Mouse (Mus musculus) lung, adult 2 months (tissue): ENCODE data around the gene Fmo1.

Source experiments
- CTCF ChIP-seq: fragments of 200-500 bp; IDR thresholded peaks from 2 replicates; pipeline ENCODE4 v1.5.1; 2011; ENCODE audit warnings: mild to moderate bottlenecking, low read length, control low read depth; ENCODE audit not compliant: insufficient read depth
- POLR2A ChIP-seq: fragments of 200-500 bp; IDR thresholded peaks from 2 replicates; pipeline ENCODE4 v1.6.1; 2011; ENCODE audit warnings: low read depth, mild to moderate bottlenecking, control low read depth, low read length, borderline replicate concordance; ENCODE audit errors: extremely low read depth

DNA sequence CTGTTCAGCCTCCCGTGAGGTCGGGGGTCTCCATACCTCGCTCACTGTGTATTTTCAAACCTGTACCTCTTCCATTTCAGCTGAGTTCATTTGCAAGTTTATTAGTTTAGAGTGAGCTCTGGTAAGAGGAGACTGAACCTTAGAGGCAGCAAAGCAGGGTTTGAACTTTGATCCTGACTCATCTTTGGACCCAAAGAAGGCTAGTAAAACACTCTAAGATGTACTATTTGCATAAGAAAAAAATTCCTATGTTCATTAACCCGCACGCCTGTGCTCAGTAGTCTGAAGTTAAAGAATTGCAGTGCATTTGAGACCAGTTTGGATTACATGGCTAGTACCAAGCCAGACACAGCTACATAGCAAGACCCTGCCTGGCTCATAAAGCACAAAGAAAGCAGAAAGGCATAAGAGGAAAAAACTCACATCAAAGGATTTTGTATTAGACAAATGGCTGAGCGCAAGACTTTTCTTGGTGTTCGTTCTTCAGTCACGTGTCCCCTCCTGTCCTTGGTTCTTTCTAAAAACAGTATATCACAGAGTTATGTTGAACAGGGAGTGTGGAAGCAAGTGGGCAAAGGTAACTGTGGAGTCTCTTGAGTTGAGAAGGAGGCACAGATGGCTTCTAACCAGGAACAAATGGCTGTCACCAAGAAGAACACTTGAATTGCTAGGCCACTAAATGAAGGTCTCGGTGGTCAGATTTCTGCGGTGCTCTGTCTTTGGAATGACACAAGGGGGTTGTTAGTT is 50.9 kb downstream of the Fmo1 start:
- no peak for TF ChIP-seq CTCF
- no peak for TF ChIP-seq POLR2A
